Mouse (Mus musculus) ovary, postnatal 14 days (tissue): ENCODE data around the gene Pdzd2.

ENCODE experiments used
- DNase-seq: peaks from one replicate; pipeline ENCODE4 v3.0.0; 2022; ENCODE audit warnings: low spot score

Pdzd2 gene

DNA sequence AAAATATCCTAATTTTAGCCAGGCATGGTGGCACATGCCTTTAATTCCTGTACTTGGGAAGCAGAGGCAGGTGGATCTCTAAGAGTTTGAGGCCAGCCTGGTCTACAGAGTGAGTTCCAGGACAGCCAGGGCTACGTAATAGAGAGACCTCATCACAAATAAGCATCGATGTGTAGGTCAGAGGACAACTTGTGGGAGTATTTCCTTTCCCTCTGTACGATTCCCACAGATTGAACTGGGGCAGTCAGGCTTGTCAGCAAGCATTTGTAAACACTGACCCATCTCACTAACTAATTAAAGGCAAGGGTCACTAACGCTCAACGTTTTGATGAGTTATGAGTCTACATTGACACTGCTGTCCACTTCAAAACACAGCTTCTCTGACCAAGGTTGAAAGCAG, 425.1 kb downstream of the Pdzd2 start:
- no peak for DNase-seq

DNA sequence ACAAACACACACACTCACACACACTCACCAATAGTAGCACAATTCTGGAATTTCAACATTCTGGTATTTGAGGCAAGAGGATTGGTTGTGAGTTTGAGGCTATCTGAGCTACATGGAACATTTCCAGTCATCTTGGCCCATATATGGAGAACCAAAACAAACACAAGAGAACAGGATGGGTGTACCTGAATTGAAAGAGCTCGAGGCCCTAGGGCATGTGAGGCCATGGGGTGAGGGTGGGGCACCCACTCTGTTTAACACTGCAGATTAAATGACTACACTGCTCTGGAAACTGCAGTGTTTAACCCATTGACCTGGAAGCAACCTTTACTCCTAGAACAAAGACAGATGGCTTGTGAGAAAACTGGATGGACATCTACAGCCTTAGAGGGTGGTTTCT, 426.5 kb downstream of the Pdzd2 start:
- no peak for DNase-seq

DNA sequence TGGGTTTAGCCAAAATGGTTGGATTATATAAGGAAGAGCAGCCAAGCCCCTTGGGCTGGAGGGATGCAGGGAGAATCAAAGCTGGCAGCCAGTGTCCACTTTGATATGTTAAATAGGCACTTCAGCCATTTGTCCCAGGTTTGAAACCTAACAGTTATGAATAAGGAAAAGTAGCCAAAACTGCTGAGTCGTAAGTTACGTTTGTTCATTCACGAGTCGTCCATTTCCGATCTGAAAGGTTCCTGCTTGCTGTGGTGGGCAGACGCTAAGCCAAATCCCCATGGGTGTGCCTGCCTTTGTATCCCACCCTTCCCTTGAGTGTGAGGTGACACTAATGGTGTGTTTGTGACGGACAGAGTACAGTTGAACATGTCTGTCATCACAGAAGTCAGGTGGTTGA, 428.3 kb downstream of the Pdzd2 start:
- DNase-seq = no peak

GRCm38 (mm10) chr15:12310676-12311075, 429.0 kb downstream of the Pdzd2 start:
- no peak for DNase-seq
